Mouse (Mus musculus): Measurements from ENCODE around the gene Uqcrc2.

The Uqcrc2 gene

GRCm38 (mm10) chr7:120690634-120691033, 55.7 kb downstream of the Uqcrc2 start:
- DNase-seq (ENCODE audit: extremely low read depth, low read depth) = no peak

DNA sequence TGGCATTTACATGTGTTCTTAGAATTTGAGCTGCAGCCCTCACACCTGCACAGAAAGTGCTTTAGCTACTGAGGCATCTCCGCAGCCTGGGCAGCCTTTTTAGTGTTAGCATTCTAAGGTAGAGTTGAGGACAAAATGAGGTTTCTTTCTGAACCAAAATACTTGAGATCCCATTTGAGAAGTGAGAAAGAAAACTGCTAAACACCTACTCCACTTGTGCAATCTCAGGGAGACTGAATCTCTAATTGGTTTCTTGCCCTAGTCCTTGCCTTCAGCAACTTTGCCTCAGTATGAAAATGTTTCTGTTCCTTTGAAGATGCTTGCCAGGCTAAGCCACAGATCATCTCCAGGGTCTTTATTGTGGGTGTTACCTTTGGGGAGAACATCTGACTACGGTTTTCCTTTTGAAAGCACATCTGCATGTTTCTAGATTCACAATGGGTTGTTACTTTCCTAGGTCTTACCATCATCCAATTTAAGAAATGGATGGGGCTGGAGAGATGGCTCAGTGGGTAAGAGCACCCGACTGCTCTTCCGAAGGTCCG, 58.9 kb downstream of the Uqcrc2 start:
- no peak for DNase-seq (ENCODE audit: extremely low read depth, low read depth)

DNA sequence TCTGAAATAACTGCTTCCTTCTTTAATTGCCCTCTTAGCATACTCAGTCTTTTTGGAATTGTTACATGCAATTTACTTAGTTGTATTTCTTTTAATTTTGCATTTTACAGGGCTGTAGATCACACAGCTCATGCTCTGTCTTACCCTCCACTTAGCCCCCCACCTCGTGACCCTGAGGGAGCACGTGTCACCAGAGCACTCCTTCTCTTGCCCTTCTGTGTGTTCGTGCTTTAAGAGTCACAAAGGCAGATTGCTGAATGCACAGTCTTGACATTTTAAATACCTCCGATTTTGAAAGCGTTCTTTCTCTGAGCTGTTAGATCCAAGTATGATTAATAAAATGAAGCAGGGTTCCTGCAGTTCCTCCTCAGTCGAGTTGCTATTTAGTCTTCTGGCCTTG, 60.2 kb downstream of the Uqcrc2 start:
- DNase-seq (ENCODE audit: extremely low read depth, low read depth) = no peak

DNA sequence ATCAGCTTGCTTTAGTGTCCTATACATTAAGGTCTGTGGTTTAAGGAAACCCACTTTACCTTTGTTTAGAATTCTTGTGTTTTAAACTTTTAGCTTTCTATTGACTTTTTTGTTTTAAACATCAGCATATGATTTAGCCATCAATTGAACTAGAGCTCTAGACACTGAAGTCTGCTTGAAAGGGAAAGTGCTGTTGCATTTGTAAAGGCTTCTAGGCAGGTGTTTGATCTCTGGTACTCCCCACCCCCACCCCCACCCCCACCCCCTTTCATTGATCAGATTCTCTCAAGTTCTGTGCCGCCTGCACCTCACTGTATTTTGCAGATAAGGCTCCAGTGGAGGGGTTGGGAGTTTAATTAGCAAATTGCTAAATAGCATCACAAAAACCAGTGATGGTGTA, 60.7 kb downstream of the Uqcrc2 start:
- no peak for DNase-seq (ENCODE audit: extremely low read depth, low read depth)

DNA sequence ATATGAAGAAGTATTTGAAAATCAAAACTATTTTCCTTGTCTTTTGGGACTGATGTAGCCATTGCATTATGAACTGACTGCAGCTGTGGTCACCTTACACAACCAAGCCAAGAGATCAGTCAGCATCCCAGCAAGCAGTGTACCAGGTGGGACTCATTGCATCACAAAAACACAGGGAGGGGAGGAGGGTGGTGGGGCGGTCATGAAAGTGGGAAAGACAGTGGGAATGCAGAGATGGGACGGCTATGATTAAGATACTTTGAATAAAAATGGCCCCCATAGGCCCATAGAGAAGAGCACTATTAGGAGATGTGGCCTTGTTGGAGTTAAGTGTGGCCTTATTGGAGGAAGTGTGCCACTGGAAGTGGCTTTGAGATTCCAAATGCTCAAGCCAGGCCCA, 61.4 kb downstream of the Uqcrc2 start:
- no peak for DNase-seq (ENCODE audit: extremely low read depth, low read depth)

- DNase-seq (ENCODE audit: extremely low read depth, low read depth) = no peak
Observed at GRCm38 (mm10) chr7:120699586-120699985, 64.6 kb downstream of the Uqcrc2 start.

GRCm38 (mm10) chr7:120703888-120704287, 68.9 kb downstream of the Uqcrc2 start:
- DNase-seq (ENCODE audit: extremely low read depth, low read depth) = peak; percentile 63
